Mouse (Mus musculus): ENCODE results near the gene Sprr2k. TPM values are rescaled to one million over a fixed set of nuclear protein-coding genes. Genes with fewer than 3 reads are reported as not detected.
"Not testable (repeated sequence)": the region's sequence is repeated elsewhere in the genome, so short reads cannot be mapped to it uniquely, and the experiment has no call there.

The Sprr2k gene
- polyA plus RNA-seq, 1 experiment from 2014 or later: not detected

DNA sequence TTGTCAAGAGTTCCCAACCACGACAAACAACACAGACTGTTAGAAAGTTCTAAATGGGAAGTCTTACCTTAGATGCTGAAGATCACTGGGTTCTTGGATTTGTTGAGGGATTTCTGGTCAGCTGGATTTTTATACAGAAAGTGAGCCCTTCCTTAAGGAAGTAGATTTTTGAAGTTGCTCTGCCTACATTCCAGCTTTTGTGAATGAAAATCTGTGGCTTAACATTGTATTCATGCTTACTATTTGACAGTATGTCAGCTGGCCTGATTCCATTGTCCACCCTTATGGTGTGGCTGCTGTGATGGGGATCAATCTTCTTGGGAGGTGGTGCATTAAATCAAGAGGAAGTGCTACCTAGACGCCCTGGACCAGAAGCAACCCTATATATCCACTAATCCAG, 26.2 kb downstream of the Sprr2k start, which contains the start of gene Sprr3:
TSS of gene Sprr3 (minus strand) at position 101 of the 400 bp plus-strand sequence.
- no peak within 1 kb of the TSS for H3K9ac ChIP-seq (ENCODE audit: low read length)
- no peak within 1 kb of the TSS for H3K4me3 ChIP-seq (ENCODE audit: low read length)
- no peaks in the 10 kb centered on the region for H3K4me1 ChIP-seq (replicated peaks; ENCODE audit: control insufficient read depth, insufficient read depth, low read length)
- no peak within 1 kb of the TSS for H3K27ac ChIP-seq (ENCODE audit: low read length)
- H3K36me3 ChIP-seq (ENCODE audit: control insufficient read depth, insufficient read depth, low read length): no peaks in the 10 kb centered on the region
- ATAC-seq (ENCODE audit: low read depth): no peak
- H3K27me3 ChIP-seq (ENCODE audit: control insufficient read depth, insufficient read depth, low read depth, low read length): no peaks in the 10 kb centered on the region
- H3K4me2 ChIP-seq (ENCODE audit: low read depth, low read length): no peak within 1 kb of the TSS
- 56% methylated on average over 2 of the region's 2 CpGs for WGBS
- H3K9me3 ChIP-seq (ENCODE audit: control insufficient read depth, low read length): no peaks in the 10 kb centered on the region

GRCm38 (mm10) chr3:92466576-92466975, 34.2 kb downstream of the Sprr2k start:
- H3K36me3 ChIP-seq (ENCODE audit: control insufficient read depth, insufficient read depth, low read length): no peaks in the 10 kb centered on the region
- WGBS: 68% methylated on average over 1 of the region's 1 CpGs
- H3K9ac ChIP-seq (ENCODE audit: low read length): no peak overlapping the region
- no peak for ATAC-seq (ENCODE audit: low read depth)
- H3K27ac ChIP-seq (ENCODE audit: low read length): no peak overlapping the region
- no peaks in the 10 kb centered on the region for H3K4me1 ChIP-seq (replicated peaks; ENCODE audit: control insufficient read depth, insufficient read depth, low read length)
- H3K4me2 ChIP-seq (ENCODE audit: low read depth, low read length): no peak overlapping the region
- H3K9me3 ChIP-seq (ENCODE audit: control insufficient read depth, low read length): no peaks in the 10 kb centered on the region
- H3K4me3 ChIP-seq (ENCODE audit: low read length): no peak overlapping the region
- H3K27me3 ChIP-seq (ENCODE audit: control insufficient read depth, insufficient read depth, low read depth, low read length): no peaks in the 10 kb centered on the region

- Histone ChIP-seq H3K27ac (ENCODE audit: low read length) (no peak overlapping the region), H3K36me3 (ENCODE audit: control insufficient read depth, insufficient read depth, low read length) (no peaks in the 10 kb centered on the region), H3K4me1 (replicated peaks; ENCODE audit: control insufficient read depth, insufficient read depth, low read length) (no peaks in the 10 kb centered on the region), H3K4me3 (ENCODE audit: low read length) (no peak overlapping the region), H3K9ac (ENCODE audit: low read length) (no peak overlapping the region), H3K27me3 (ENCODE audit: control insufficient read depth, insufficient read depth, low read depth, low read length) (no peaks in the 10 kb centered on the region), H3K4me2 (ENCODE audit: low read depth, low read length) (no peak overlapping the region), H3K9me3 (ENCODE audit: control insufficient read depth, low read length) (no peaks in the 10 kb centered on the region)
- ATAC-seq (ENCODE audit: low read depth): no peak
Measured at GRCm38 (mm10) chr3:92467424-92467823, 35.0 kb downstream of the Sprr2k start.

DNA sequence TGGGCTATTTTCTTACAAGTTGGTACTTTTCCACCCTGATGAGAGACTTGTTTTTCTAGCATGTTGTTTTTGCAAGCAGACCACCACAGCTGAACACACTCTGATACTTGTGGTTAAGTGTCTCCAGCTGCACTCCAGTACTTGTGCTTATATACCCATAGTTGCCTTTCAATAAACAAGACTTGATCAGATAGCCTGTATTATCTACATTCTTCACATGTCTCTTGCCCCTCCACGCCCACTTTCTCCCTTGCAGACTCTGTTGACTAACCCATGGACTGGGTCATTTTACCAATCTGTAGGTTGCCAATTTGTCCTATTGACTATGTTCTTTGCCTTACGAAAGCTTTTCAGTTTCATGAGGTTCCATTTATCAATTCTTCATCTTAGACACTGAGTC, 37.7 kb downstream of the Sprr2k start:
- no peak overlapping the region for H3K4me2 ChIP-seq (ENCODE audit: low read depth, low read length)
- H3K27me3 ChIP-seq (ENCODE audit: control insufficient read depth, insufficient read depth, low read depth, low read length): no peaks in the 10 kb centered on the region

DNA sequence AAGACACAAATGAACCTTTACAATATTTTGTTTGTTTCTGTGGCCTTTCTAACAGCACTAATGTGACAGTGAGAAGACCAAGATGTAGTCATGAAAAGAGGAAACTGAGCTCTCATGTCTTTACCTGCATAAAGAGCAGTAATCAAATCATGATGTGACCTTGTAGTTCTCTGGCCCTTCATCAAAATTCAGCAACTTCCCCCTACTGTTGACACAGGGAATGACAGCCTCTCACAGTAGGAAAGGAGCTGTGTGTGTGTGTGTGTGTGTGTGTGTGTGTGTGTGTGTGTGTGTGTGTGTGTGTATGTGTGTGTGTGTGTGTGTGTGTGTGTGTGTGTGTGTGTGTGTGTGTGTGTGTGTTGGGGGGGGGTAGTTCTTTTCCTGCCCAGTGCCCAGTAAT, 48.9 kb downstream of the Sprr2k start:
- not testable (repeated sequence) for H3K9me3 ChIP-seq (ENCODE audit: control insufficient read depth, low read length); H3K4me3 ChIP-seq (ENCODE audit: low read length); ATAC-seq (ENCODE audit: low read depth); H3K4me1 ChIP-seq (replicated peaks; ENCODE audit: control insufficient read depth, insufficient read depth, low read length); H3K9ac ChIP-seq (ENCODE audit: low read length); H3K4me2 ChIP-seq (ENCODE audit: low read depth, low read length); H3K27ac ChIP-seq (ENCODE audit: low read length); H3K27me3 ChIP-seq (ENCODE audit: control insufficient read depth, insufficient read depth, low read depth, low read length); H3K36me3 ChIP-seq (ENCODE audit: control insufficient read depth, insufficient read depth, low read length)

More for the DNA sequence above, 37.7 kb downstream of the Sprr2k start:
- Histone ChIP-seq H3K4me1 (replicated peaks; ENCODE audit: control insufficient read depth, insufficient read depth, low read length) (no peaks in the 10 kb centered on the region), H3K9ac (ENCODE audit: low read length) (no peak overlapping the region), H3K9me3 (ENCODE audit: control insufficient read depth, low read length) (no peaks in the 10 kb centered on the region), H3K27ac (ENCODE audit: low read length) (no peak overlapping the region), H3K4me3 (ENCODE audit: low read length) (no peak overlapping the region), H3K36me3 (ENCODE audit: control insufficient read depth, insufficient read depth, low read length) (no peaks in the 10 kb centered on the region)
- WGBS: 72% methylated on average over 2 of the region's 2 CpGs
- no peak for ATAC-seq (ENCODE audit: low read depth)

Other genes starting within 250 kb of the Sprr2k start
- 0.29 TPM in 1 of 2 replicates, not detected in the other for gene Sprr2a1, start 216.8 kb upstream of the Sprr2k start, polyA plus RNA-seq (2015; fragmentation: Nextera tagmentation; extraction: Ambion mirVana)
- gene Sprr2a2, start 216.7 kb upstream of the Sprr2k start, polyA plus RNA-seq (2015; fragmentation: Nextera tagmentation; extraction: Ambion mirVana): 3.2 and 14.3 TPM in 2 replicates
- gene Sprr2a3, start 147.2 kb upstream of the Sprr2k start, polyA plus RNA-seq (2015; fragmentation: Nextera tagmentation; extraction: Ambion mirVana): 0.34 and 0.84 TPM in 2 replicates
- gene Sprr2b, start 116.0 kb upstream of the Sprr2k start, polyA plus RNA-seq (2015; fragmentation: Nextera tagmentation; extraction: Ambion mirVana): not detected in 2 replicates
- gene Sprr2d, start 93.4 kb upstream of the Sprr2k start, polyA plus RNA-seq (2015; fragmentation: Nextera tagmentation; extraction: Ambion mirVana): not detected in 2 replicates
- not detected in 2 replicates for gene Sprr2e, start 80.4 kb upstream of the Sprr2k start, polyA plus RNA-seq (2015; fragmentation: Nextera tagmentation; extraction: Ambion mirVana)
- not detected in 2 replicates for gene Sprr2f, start 67.4 kb upstream of the Sprr2k start, polyA plus RNA-seq (2015; fragmentation: Nextera tagmentation; extraction: Ambion mirVana)
- not detected in 2 replicates for gene Sprr2h, start 46.9 kb upstream of the Sprr2k start, polyA plus RNA-seq (2015; fragmentation: Nextera tagmentation; extraction: Ambion mirVana)
- gene Sprr2i, start 24.6 kb upstream of the Sprr2k start, polyA plus RNA-seq (2015; fragmentation: Nextera tagmentation; extraction: Ambion mirVana): not detected in 2 replicates
- not detected in 2 replicates for gene Sprr2j-ps, start 14.5 kb upstream of the Sprr2k start, polyA plus RNA-seq (2015; fragmentation: Nextera tagmentation; extraction: Ambion mirVana)
- gene Gm9774, start 3.2 kb upstream of the Sprr2k start, polyA plus RNA-seq (2015; fragmentation: Nextera tagmentation; extraction: Ambion mirVana): 7.8 and 10.3 TPM in 2 replicates
- gene Sprr1b, start 6.2 kb downstream of the Sprr2k start, polyA plus RNA-seq (2015; fragmentation: Nextera tagmentation; extraction: Ambion mirVana): 0.79 TPM in 1 of 2 replicates, not detected in the other
- not detected in 2 replicates for gene Sprr3, start 26.1 kb downstream of the Sprr2k start, polyA plus RNA-seq (2015; fragmentation: Nextera tagmentation; extraction: Ambion mirVana)
- gene Sprr1a, start 53.3 kb downstream of the Sprr2k start, polyA plus RNA-seq (2015; fragmentation: Nextera tagmentation; extraction: Ambion mirVana): 0.97 and 2.8 TPM in 2 replicates
- not detected in 2 replicates for gene Sprr4, start 67.9 kb downstream of the Sprr2k start, polyA plus RNA-seq (2015; fragmentation: Nextera tagmentation; extraction: Ambion mirVana)
- not detected in 2 replicates for gene 2310046K23Rik, start 101.9 kb downstream of the Sprr2k start, polyA plus RNA-seq (2015; fragmentation: Nextera tagmentation; extraction: Ambion mirVana)
- gene Ivl, start 141.2 kb downstream of the Sprr2k start, polyA plus RNA-seq (2015; fragmentation: Nextera tagmentation; extraction: Ambion mirVana): 0.64 TPM in 1 of 2 replicates, not detected in the other
- gene Smcp, start 156.4 kb downstream of the Sprr2k start, polyA plus RNA-seq (2015; fragmentation: Nextera tagmentation; extraction: Ambion mirVana): not detected in 2 replicates
- not detected in 2 replicates for gene 2210017I01Rik, start 174.9 kb downstream of the Sprr2k start, polyA plus RNA-seq (2015; fragmentation: Nextera tagmentation; extraction: Ambion mirVana)
- not detected in 2 replicates for gene Lce6a, start 189.1 kb downstream of the Sprr2k start, polyA plus RNA-seq (2015; fragmentation: Nextera tagmentation; extraction: Ambion mirVana)
- gene Lce1a1, start 215.7 kb downstream of the Sprr2k start, polyA plus RNA-seq (2015; fragmentation: Nextera tagmentation; extraction: Ambion mirVana): 0.31 TPM in 1 of 2 replicates, not detected in the other
- gene Lce1b, start 224.3 kb downstream of the Sprr2k start, polyA plus RNA-seq (2015; fragmentation: Nextera tagmentation; extraction: Ambion mirVana): not detected in 2 replicates
- not detected in 2 replicates for gene Lce1a2, start 237.7 kb downstream of the Sprr2k start, polyA plus RNA-seq (2015; fragmentation: Nextera tagmentation; extraction: Ambion mirVana)
- not detected in 2 replicates for gene Lce1c, start 246.7 kb downstream of the Sprr2k start, polyA plus RNA-seq (2015; fragmentation: Nextera tagmentation; extraction: Ambion mirVana)